Mouse (Mus musculus) liver, embryonic 14.5 days (tissue): ENCODE data around the gene Mllt3.

ENCODE experiments used
- CTCF ChIP-seq: IDR thresholded peaks from 2 replicates; pipeline ENCODE4 v1.5.1; 2016; ENCODE audit warnings: antibody characterized with exemption, low read depth, control low read depth
- EP300 ChIP-seq: IDR thresholded peaks from 2 replicates; pipeline ENCODE4 v1.6.1; 2016; ENCODE audit warnings: antibody characterized with exemption, low read depth

GRCm38 (mm10) chr4:87863212-87863611 is 170.0 kb downstream of the Mllt3 start:
- TF ChIP-seq CTCF (no peak), EP300 (no peak)
